Mouse (Mus musculus) lung, embryonic 14.5 days (tissue): Measurements from ENCODE around the gene Rack1. TPM values are rescaled to one million over a fixed set of nuclear protein-coding genes. Genes with fewer than 3 reads are reported as not detected.

Source experiments
- ATAC-seq: fragments of 200-750 bp; cut with Nextera tagmentation; 2 replicates; pipeline ENCODE4 v1.8.0; 2017; ENCODE audit warnings: mild to moderate bottlenecking, moderate TSS enrichment, moderate library complexity; ENCODE audit not compliant: insufficient read depth
- DNase-seq: peaks from one replicate; pipeline ENCODE4 v3.0.0-alpha.2; 2015
- H3K27ac ChIP-seq: fragments of 300-500 bp; sonication (generic); 2 replicates; pipeline ENCODE4 v1.5.1; 2014; ENCODE audit warnings: low read depth, mild to moderate bottlenecking, moderate library complexity
- H3K27me3 ChIP-seq: fragments of 300-500 bp; sonication (generic); 2 replicates; pipeline ENCODE4 v1.6.1; 2014; ENCODE audit warnings: low read length, control low read depth; ENCODE audit not compliant: insufficient read depth
- H3K36me3 ChIP-seq: fragments of 300-500 bp; sonication (generic); 2 replicates; pipeline ENCODE4 v1.6.1; 2014; ENCODE audit warnings: control low read depth; ENCODE audit not compliant: insufficient read depth
- H3K4me1 ChIP-seq: fragments of 300-500 bp; sonication (generic); 2 replicates; pipeline ENCODE4 v1.6.1; 2014; ENCODE audit warnings: antibody characterized with exemption, control low read depth; ENCODE audit not compliant: insufficient read depth
- H3K4me2 ChIP-seq: fragments of 300-500 bp; sonication (generic); 2 replicates; pipeline ENCODE4 v1.6.1; 2014; ENCODE audit warnings: mild to moderate bottlenecking
- H3K4me3 ChIP-seq: fragments of 300-500 bp; sonication (generic); 2 replicates; pipeline ENCODE4 v1.5.1; 2014; ENCODE audit warnings: low read depth, low read length
- H3K9ac ChIP-seq: fragments of 300-500 bp; sonication (generic); 2 replicates; pipeline ENCODE4 v1.6.1; 2014
- H3K9me3 ChIP-seq: fragments of 300-500 bp; sonication (generic); 2 replicates; pipeline ENCODE4 v1.6.1; 2016; ENCODE audit warnings: low read depth, low read length, control low read depth
- CTCF ChIP-seq: IDR thresholded peaks from 2 replicates; pipeline ENCODE4 v1.5.1; 2016; ENCODE audit warnings: antibody characterized with exemption, low read depth
- WGBS: fragments of 180-500 bp; shearing (Covaris S2); extraction: QIAGEN DNeasy Blood & Tissue Kit; methylation state at CpG from one replicate; pipeline ENCODE4 v1.1.7; 2014; 5-methylcytosine and 5-hydroxymethylcytosine counted together
- polyA plus RNA-seq: library from polyadenylated mRNA; unstranded; fragments of >200 nt; fragmentation: Nextera tagmentation; extraction: Ambion mirVana; gene quantifications from 2 replicates; pipeline ENCODE4 v1.2.1, GENCODE M21; 2014

Gene Rack1
- polyA plus RNA-seq, 1 experiment from 2014 or later: 940 TPM

GRCm38 (mm10) chr11:48774443-48775298 lies 25.5 kb upstream of the Rack1 start:
- H3K36me3 ChIP-seq: no peaks in the 10 kb centered on the region
- H3K4me1 ChIP-seq: no peaks in the 10 kb centered on the region
- peak; percentile 87 for DNase-seq
- H3K4me3 ChIP-seq: no peak overlapping the region
- 30% methylated on average over 17 of the region's 17 CpGs for WGBS
- ATAC-seq: peak; percentile 30; the same call in 1 of the 2 replicates
- H3K4me2 ChIP-seq: peak overlapping the region; percentile 49
- H3K9me3 ChIP-seq: no peaks in the 10 kb centered on the region
- peak; percentile 65 for TF ChIP-seq CTCF
- no peak overlapping the region for H3K27ac ChIP-seq
- no peak overlapping the region for H3K9ac ChIP-seq
- H3K27me3 ChIP-seq: no peaks in the 10 kb centered on the region

DNA sequence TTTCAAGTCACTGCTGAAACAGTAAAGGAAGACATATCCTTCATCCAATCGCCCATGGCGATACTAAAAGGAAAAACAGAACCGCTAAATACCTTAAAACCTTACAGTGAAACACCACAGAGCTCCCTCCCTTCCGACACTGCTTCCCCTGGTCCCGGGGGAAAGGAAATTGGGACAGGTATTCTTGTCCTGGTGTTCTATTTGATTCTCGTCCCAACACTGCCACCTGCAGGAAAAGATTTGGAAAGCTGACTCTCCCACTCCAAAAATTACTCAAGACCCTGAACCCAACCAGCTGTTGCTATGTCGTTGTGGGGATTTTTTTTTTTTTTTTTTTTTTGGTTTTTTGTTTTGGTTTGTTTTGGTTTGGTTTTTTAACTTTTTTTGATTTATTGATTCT lies 24.6 kb upstream of the Rack1 start:
- under 1% methylated on average over 7 of the region's 7 CpGs for WGBS
- H3K36me3 ChIP-seq: no peaks in the 10 kb centered on the region
- 0 out of 2 replicates have a peak overlapping the region, but pooled peaks have one; percentile 23 for H3K4me2 ChIP-seq
- peak; percentile 69 for TF ChIP-seq CTCF
- no peaks in the 10 kb centered on the region for H3K4me1 ChIP-seq
- H3K9ac ChIP-seq: no peak overlapping the region
- peak; percentile 91 for DNase-seq
- H3K4me3 ChIP-seq: no peak overlapping the region
- ATAC-seq: peak; percentile 15; the same call in 1 of the 2 replicates
- no peak overlapping the region for H3K27ac ChIP-seq
- no peaks in the 10 kb centered on the region for H3K27me3 ChIP-seq
- H3K9me3 ChIP-seq: no peaks in the 10 kb centered on the region

GRCm38 (mm10) chr11:48776664-48777063 lies 23.5 kb upstream of the Rack1 start:
- Histone ChIP-seq H3K9me3 (no peaks in the 10 kb centered on the region), H3K27ac (no peak overlapping the region), H3K4me2 (no peak overlapping the region), H3K36me3 (no peaks in the 10 kb centered on the region), H3K9ac (no peak overlapping the region), H3K4me3 (no peak overlapping the region), H3K27me3 (no peaks in the 10 kb centered on the region), H3K4me1 (no peaks in the 10 kb centered on the region)
- peak; percentile 37; the same call in 1 of the 2 replicates for TF ChIP-seq CTCF
- DNase-seq (no peak), ATAC-seq (no peak; the same call in 1 of the 2 replicates)
- 44% methylated on average over 9 of the region's 9 CpGs for WGBS

GRCm38 (mm10) chr11:48777303-48777702 lies 22.8 kb upstream of the Rack1 start:
- H3K9me3 ChIP-seq: no peaks in the 10 kb centered on the region
- no peak for TF ChIP-seq CTCF
- ATAC-seq (no peak), DNase-seq (no peak)
- H3K4me1 ChIP-seq: no peaks in the 10 kb centered on the region
- no peaks in the 10 kb centered on the region for H3K27me3 ChIP-seq
- H3K4me2 ChIP-seq: no peak overlapping the region
- no peak overlapping the region for H3K27ac ChIP-seq
- H3K9ac ChIP-seq: no peak overlapping the region
- 77% methylated on average over 9 of the region's 9 CpGs for WGBS
- no peak overlapping the region for H3K4me3 ChIP-seq
- H3K36me3 ChIP-seq: no peaks in the 10 kb centered on the region

DNA sequence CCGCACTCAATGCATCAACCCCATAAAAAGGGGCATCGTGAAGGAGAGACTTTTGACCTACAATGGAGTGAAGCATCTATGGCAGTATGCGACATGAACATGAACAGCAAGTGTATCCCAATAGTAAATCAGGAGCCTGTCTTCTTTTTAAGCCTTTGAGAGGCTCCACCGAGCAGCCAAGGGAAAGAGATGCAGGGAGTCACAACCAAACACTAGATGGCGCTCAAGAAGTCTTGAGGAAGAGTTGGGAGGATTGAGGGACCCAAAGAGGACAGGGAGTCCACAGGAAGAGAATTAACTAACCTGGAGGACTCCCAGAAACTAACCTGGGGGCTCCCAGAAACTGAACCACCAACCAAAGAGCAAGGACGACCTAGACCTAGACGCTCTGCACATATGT lies 20.7 kb upstream of the Rack1 start:
- Histone ChIP-seq H3K27ac (no peak overlapping the region), H3K4me2 (no peak overlapping the region), H3K4me3 (no peak overlapping the region), H3K27me3 (no peaks in the 10 kb centered on the region), H3K9ac (no peak overlapping the region), H3K9me3 (no peaks in the 10 kb centered on the region), H3K4me1 (no peaks in the 10 kb centered on the region), H3K36me3 (no peaks in the 10 kb centered on the region)
- peak; percentile 41 for TF ChIP-seq CTCF
- WGBS: 37% methylated on average over 7 of the region's 7 CpGs
- DNase-seq (peak; percentile 63), ATAC-seq (no peak)

GRCm38 (mm10) chr11:48782243-48782642 lies 17.9 kb upstream of the Rack1 start:
- no peak for TF ChIP-seq CTCF
- no peak overlapping the region for H3K4me2 ChIP-seq
- H3K36me3 ChIP-seq: no peaks in the 10 kb centered on the region
- ATAC-seq (no peak), DNase-seq (no peak)
- H3K27me3 ChIP-seq: no peaks in the 10 kb centered on the region
- no peak overlapping the region for H3K9ac ChIP-seq
- no peaks in the 10 kb centered on the region for H3K9me3 ChIP-seq
- H3K27ac ChIP-seq: no peak overlapping the region
- 82% methylated on average over 4 of the region's 4 CpGs for WGBS
- no peaks in the 10 kb centered on the region for H3K4me1 ChIP-seq
- H3K4me3 ChIP-seq: no peak overlapping the region

DNA sequence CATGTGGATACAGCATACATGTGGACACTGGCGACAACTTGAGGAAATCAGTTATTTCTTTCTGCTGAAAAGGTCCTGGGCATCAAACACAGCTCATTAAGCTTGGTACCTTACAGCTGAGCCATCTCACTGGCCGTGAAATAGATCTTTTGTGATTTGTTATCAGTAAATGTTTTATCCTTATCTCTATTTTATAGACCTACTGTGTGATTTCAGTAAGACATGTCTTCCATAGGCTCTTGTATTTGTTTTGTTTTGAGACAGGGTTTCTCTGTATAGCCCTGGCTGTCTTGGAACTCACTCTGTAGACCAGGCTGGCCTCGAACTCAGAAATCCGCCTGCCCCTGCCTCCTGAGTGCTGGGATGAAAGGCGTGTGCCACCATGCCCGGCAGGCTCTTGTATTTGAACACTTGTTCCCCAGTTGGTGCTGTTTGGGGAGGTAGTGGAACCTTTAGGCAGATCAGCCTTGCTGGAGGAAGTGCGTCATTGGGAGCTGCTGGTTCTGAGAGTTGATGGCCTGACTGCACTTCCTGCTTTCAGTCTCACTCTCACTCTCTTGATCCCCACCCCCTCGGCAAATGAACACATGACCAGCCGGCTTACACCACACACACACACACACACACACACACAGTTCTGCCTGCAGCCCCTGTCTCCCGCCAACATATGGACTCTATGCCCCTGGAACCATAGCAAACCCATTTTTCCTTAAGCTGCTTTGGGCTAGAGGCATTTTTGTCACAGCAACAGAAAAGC lies 12.5 kb upstream of the Rack1 start:
- no peaks in the 10 kb centered on the region for H3K9me3 ChIP-seq
- 44% methylated on average over 10 of the region's 10 CpGs for WGBS
- no peak overlapping the region for H3K9ac ChIP-seq
- TF ChIP-seq CTCF: no peak
- H3K4me2 ChIP-seq: peak overlapping the region; percentile 53
- H3K27me3 ChIP-seq: no peaks in the 10 kb centered on the region
- peak; percentile 81 for ATAC-seq
- H3K4me1 ChIP-seq: no peaks in the 10 kb centered on the region
- DNase-seq: peak; percentile 73
- H3K27ac ChIP-seq: no peak overlapping the region; the same call in 1 of the 2 replicates
- H3K36me3 ChIP-seq: no peaks in the 10 kb centered on the region
- peak overlapping the region; percentile 34 for H3K4me3 ChIP-seq
